Mouse (Mus musculus) lung, postnatal 0 days (tissue): ENCODE measurements at regions not wholly inside any gene's neighbourhood (a gene's known extent, or its start where the extent isn't known, plus 50 kb on each side); places are given as distances from the start of the nearest gene placed in this dataset.

ENCODE experiments used
- ATAC-seq: fragments of 200-750 bp; cut with Nextera tagmentation; 2 replicates; pipeline ENCODE4 v1.8.0; 2017; ENCODE audit warnings: moderate library complexity
- DNase-seq: peaks from one replicate; pipeline ENCODE4 v3.0.0-alpha.2; 2016; ENCODE audit warnings: low spot score
- H3K27ac ChIP-seq: fragments of 300-500 bp; sonication (generic); 2 replicates; pipeline ENCODE4 v1.5.1; 2014; ENCODE audit warnings: antibody characterized with exemption, mild to moderate bottlenecking, low read length, mixed read lengths
- H3K27me3 ChIP-seq: fragments of 300-500 bp; sonication (generic); replicated peaks from 2 replicates; pipeline ENCODE4 v1.6.1; 2014; ENCODE audit warnings: low read length, mixed read lengths; ENCODE audit not compliant: insufficient read depth
- H3K36me3 ChIP-seq: fragments of 300-500 bp; sonication (generic); 2 replicates; pipeline ENCODE4 v1.6.1; 2014; ENCODE audit warnings: low read length, mixed read lengths; ENCODE audit not compliant: insufficient read depth
- H3K4me1 ChIP-seq: fragments of 300-500 bp; sonication (generic); 2 replicates; pipeline ENCODE4 v1.6.1; 2014; ENCODE audit warnings: antibody characterized with exemption, low read depth, low read length, mixed read lengths; ENCODE audit not compliant: insufficient read depth
- H3K4me2 ChIP-seq: fragments of 300-500 bp; sonication (generic); replicated peaks from 2 replicates; pipeline ENCODE4 v1.6.1; 2014; ENCODE audit warnings: low read depth, mild to moderate bottlenecking, low read length, moderate library complexity, mixed read lengths
- H3K4me3 ChIP-seq: fragments of 300-500 bp; sonication (generic); 2 replicates; pipeline ENCODE4 v1.5.1; 2014; ENCODE audit warnings: low read depth, low read length
- H3K9ac ChIP-seq: fragments of 300-500 bp; sonication (generic); replicated peaks from 2 replicates; pipeline ENCODE4 v1.6.1; 2014; ENCODE audit warnings: low read depth, mild to moderate bottlenecking
- H3K9me3 ChIP-seq: fragments of 300-500 bp; sonication (generic); 2 replicates; pipeline ENCODE4 v1.6.1; 2016; ENCODE audit warnings: low read length, mixed read lengths
- CTCF ChIP-seq: IDR thresholded peaks from 2 replicates; pipeline ENCODE4 v1.5.1; 2016; ENCODE audit warnings: antibody characterized with exemption, mild to moderate bottlenecking
- EP300 ChIP-seq: IDR thresholded peaks from 2 replicates; pipeline ENCODE4 v1.6.1; 2016; ENCODE audit warnings: antibody characterized with exemption, mild to moderate bottlenecking, control low read depth
- WGBS: fragments of 180-500 bp; shearing (Covaris S2); extraction: QIAGEN DNeasy Blood & Tissue Kit; methylation state at CpG from one replicate; pipeline ENCODE4 v1.1.7; 2014; 5-methylcytosine and 5-hydroxymethylcytosine counted together

GRCm38 (mm10) chr8:125619336-125619906 lies 49.8 kb upstream of the Sipa1l2 start:
- TF ChIP-seq EP300: no peak
- TF ChIP-seq CTCF: peak; percentile 44
- H3K4me2 ChIP-seq: peak overlapping the region; percentile 32
- 43% methylated on average over 12 of the region's 12 CpGs for WGBS
- peak; percentile 85 for DNase-seq
- peaks cover 10% of the 10 kb centered on the region for H3K4me1 ChIP-seq
- H3K4me3 ChIP-seq: no peak overlapping the region
- H3K9me3 ChIP-seq: no peaks in the 10 kb centered on the region
- H3K36me3 ChIP-seq: no peaks in the 10 kb centered on the region
- peak; percentile 76 for ATAC-seq
- H3K27me3 ChIP-seq: no peaks in the 10 kb centered on the region
- peak overlapping the region; percentile 54; the same call in 1 of the 2 replicates for H3K27ac ChIP-seq
- H3K9ac ChIP-seq: no peak overlapping the region
